Mouse (Mus musculus): Measurements from ENCODE around the gene Olfr356. TPM values are rescaled to one million over a fixed set of nuclear protein-coding genes. Genes with fewer than 3 reads are reported as not detected.

Gene Olfr356
- polyA plus RNA-seq (2016; fragmentation: Nextera tagmentation; extraction: Ambion mirVana), result not detected in 2 replicates

DNA sequence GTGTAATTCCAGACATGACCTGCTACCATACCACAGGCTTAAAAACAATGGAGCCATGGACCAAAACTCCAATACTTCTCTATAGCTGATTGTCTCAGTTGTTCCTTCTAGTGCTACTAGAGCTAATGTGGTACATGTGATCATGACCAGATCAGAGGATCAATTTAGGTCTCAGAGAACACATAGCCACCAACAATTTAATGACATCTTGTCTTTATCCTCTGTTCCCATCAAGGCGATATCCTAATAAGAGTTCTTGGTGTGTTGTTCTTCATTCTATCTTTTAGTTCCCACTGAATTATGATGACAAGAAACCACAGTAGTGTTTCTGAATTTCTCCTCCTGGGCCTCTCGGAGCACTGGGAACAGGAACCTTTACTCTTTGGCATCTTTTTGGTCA is at the start of gene Olfr356:
Gene Olfr356, plus strand, starts transcription at position 301 of the 400 bp plus-strand sequence.
- H3K4me2 ChIP-seq, result no peak within 1 kb of the TSS
- no peak within 1 kb of the TSS for H3K4me3 ChIP-seq
- no peaks in the 10 kb centered on the region for H3K27me3 ChIP-seq (replicated peaks)
- H3K27ac ChIP-seq, result no peak within 1 kb of the TSS
- no peaks in the 10 kb centered on the region for H3K9me3 ChIP-seq (replicated peaks)
- no peaks in the 10 kb centered on the region for H3K4me1 ChIP-seq
- no peak for ATAC-seq
- H3K36me3 ChIP-seq, result no peaks in the 10 kb centered on the region
- WGBS (ENCODE audit: insufficient replicate concordance), result 60% methylated on average over 2 of the region's 2 CpGs
- H3K9ac ChIP-seq, result no peak within 1 kb of the TSS

DNA sequence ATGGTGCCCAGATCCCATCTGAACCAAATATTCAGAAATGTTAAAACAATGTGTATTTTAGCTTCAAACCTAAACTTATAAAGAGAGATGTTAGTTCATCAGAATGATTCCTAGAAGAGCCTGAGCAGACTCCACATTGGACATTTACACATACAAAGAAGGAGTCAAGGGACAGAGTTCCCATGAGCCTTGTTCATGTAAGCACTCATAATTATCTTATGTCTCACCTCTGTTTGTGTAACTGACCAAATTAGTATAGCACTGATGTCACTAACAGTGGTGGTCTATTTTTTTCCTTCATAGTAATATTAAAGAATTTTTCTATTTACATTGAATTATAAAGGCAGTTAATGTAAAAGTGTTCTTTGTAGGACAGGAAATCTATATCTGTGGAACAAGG is 44.1 kb upstream of the Olfr356 start, which contains the start of gene Olfr353:
Gene Olfr353, minus strand, starts transcription at position 101 of the 400 bp plus-strand sequence.
- Histone ChIP-seq H3K36me3 (no peaks in the 10 kb centered on the region), H3K27me3 (replicated peaks) (no peaks in the 10 kb centered on the region), H3K4me1 (no peaks in the 10 kb centered on the region), H3K4me2 (no peak within 1 kb of the TSS), H3K4me3 (no peak within 1 kb of the TSS), H3K9ac (no peak within 1 kb of the TSS), H3K27ac (no peak within 1 kb of the TSS), H3K9me3 (replicated peaks) (no peaks in the 10 kb centered on the region; the same call in 1 of the 2 replicates)
- ATAC-seq, result no peak

DNA sequence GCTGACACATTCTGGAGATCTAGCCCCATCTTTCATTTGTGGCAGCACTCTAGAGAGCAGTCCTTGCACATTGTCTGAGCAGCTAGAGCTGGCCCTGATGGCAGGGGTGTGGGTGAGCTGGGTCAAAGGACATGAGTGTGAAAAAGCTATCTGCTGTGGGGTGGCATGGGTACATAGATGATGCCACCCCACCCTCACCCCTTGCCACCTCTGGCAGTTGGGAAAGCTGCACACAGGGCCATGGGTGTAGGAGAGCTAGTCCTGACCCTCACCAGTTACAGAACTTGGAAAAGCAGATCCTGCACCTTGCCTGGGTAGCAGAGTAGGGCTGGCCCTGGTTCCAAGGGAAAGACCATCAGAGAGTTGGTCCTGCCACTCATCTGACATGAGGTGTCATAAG is 39.8 kb upstream of the Olfr356 start:
- Histone ChIP-seq H3K9ac (no peak overlapping the region), H3K4me2 (no peak overlapping the region), H3K9me3 (replicated peaks) (no peaks in the 10 kb centered on the region; the same call in 1 of the 2 replicates), H3K36me3 (no peaks in the 10 kb centered on the region), H3K4me1 (no peaks in the 10 kb centered on the region), H3K27ac (no peak overlapping the region), H3K27me3 (replicated peaks) (no peaks in the 10 kb centered on the region), H3K4me3 (no peak overlapping the region)
- no peak for ATAC-seq

DNA sequence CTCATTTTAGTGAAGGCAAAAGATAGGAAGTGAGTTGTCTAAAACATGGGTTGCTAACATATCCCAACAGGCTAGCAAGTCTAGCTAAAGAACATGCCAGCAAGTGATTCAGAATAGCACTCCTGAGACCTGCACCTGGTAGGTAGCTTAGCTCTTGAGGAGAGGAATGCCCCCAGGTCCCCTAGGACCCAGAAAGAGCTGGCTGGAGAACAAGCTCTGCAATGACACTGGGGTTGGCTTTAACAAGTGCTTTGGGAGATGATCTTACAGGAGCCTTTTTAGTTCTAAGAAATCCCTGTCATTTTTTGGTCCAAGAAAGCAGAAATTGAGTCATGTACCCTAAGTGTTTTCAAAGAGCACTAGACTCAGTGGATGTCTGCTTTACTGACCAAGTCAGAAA is 31.5 kb upstream of the Olfr356 start, which contains the start of gene Olfr354:
Gene Olfr354, plus strand, starts transcription at position 301 of the 400 bp plus-strand sequence.
- no peak within 1 kb of the TSS for H3K27ac ChIP-seq
- no peaks in the 10 kb centered on the region for H3K27me3 ChIP-seq (replicated peaks)
- H3K9ac ChIP-seq, result no peak within 1 kb of the TSS
- no peak within 1 kb of the TSS for H3K4me3 ChIP-seq
- ATAC-seq, result no peak
- H3K4me1 ChIP-seq, result no peaks in the 10 kb centered on the region
- 0 out of 2 replicates have a peak, but pooled peaks cover 4% of the 10 kb centered on the region for H3K9me3 ChIP-seq (replicated peaks)
- H3K36me3 ChIP-seq, result no peaks in the 10 kb centered on the region
- H3K4me2 ChIP-seq, result no peak within 1 kb of the TSS

DNA sequence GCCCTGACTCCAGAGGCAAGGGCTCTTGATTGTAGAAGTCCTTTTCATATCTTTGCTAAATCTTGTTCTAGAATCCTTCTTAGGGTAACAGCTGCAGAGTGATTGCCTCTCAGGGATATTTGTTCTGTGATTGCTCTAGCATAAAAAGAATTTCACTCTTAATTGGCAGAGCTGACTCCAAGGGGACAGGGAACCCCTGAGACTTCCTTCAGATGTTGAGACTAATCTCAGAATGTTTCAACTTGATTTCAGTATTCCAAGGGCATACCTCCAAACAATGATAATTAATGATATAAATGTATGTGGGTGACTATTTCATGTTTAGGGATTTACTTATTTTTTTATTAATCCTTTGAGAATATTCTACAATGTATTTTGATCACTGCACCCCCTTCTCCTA is 8.1 kb upstream of the Olfr356 start, which contains the start of gene Olfr355:
Gene Olfr355, minus strand, starts transcription at position 101 of the 400 bp plus-strand sequence.
- no peak within 1 kb of the TSS for H3K4me3 ChIP-seq
- H3K27ac ChIP-seq, result no peak within 1 kb of the TSS
- ATAC-seq, result no peak
- no peaks in the 10 kb centered on the region for H3K27me3 ChIP-seq (replicated peaks)
- 0 out of 2 replicates have a peak, but pooled peaks cover 5% of the 10 kb centered on the region for H3K9me3 ChIP-seq (replicated peaks)
- H3K4me1 ChIP-seq, result no peaks in the 10 kb centered on the region
- no peak within 1 kb of the TSS for H3K4me2 ChIP-seq
- H3K9ac ChIP-seq, result no peak within 1 kb of the TSS
- H3K36me3 ChIP-seq, result no peaks in the 10 kb centered on the region

Other genes with a start within 250 kb of the Olfr356 start
- not detected in 2 replicates for gene Olfr347, start 205.2 kb upstream of the Olfr356 start, polyA plus RNA-seq (2016; fragmentation: Nextera tagmentation; extraction: Ambion mirVana)
- gene Olfr348, start 152.8 kb upstream of the Olfr356 start, polyA plus RNA-seq (2016; fragmentation: Nextera tagmentation; extraction: Ambion mirVana), result not detected in 2 replicates
- gene Olfr50, start 146.6 kb upstream of the Olfr356 start, polyA plus RNA-seq (2016; fragmentation: Nextera tagmentation; extraction: Ambion mirVana), result not detected in 2 replicates
- not detected in 2 replicates for gene Olfr3, start 120.1 kb upstream of the Olfr356 start, polyA plus RNA-seq (2016; fragmentation: Nextera tagmentation; extraction: Ambion mirVana)
- not detected in 2 replicates for gene Olfr350, start 90.8 kb upstream of the Olfr356 start, polyA plus RNA-seq (2016; fragmentation: Nextera tagmentation; extraction: Ambion mirVana)
- not detected in 2 replicates for gene Olfr351, start 74.5 kb upstream of the Olfr356 start, polyA plus RNA-seq (2016; fragmentation: Nextera tagmentation; extraction: Ambion mirVana)
- gene Olfr352, start 68.7 kb upstream of the Olfr356 start, polyA plus RNA-seq (2016; fragmentation: Nextera tagmentation; extraction: Ambion mirVana), result not detected in 2 replicates
- not detected in 2 replicates for gene Olfr353, start 44.2 kb upstream of the Olfr356 start, polyA plus RNA-seq (2016; fragmentation: Nextera tagmentation; extraction: Ambion mirVana)
- gene Olfr354, start 31.4 kb upstream of the Olfr356 start, polyA plus RNA-seq (2016; fragmentation: Nextera tagmentation; extraction: Ambion mirVana), result not detected in 2 replicates
- gene Olfr355, start 8.2 kb upstream of the Olfr356 start, polyA plus RNA-seq (2016; fragmentation: Nextera tagmentation; extraction: Ambion mirVana), result not detected in 2 replicates
- not detected in 2 replicates for gene Olfr357, start 56.7 kb downstream of the Olfr356 start, polyA plus RNA-seq (2016; fragmentation: Nextera tagmentation; extraction: Ambion mirVana)
- not detected in 2 replicates for gene Olfr358, start 72.2 kb downstream of the Olfr356 start, polyA plus RNA-seq (2016; fragmentation: Nextera tagmentation; extraction: Ambion mirVana)
- gene Olfr360, start 128.6 kb downstream of the Olfr356 start, polyA plus RNA-seq (2016; fragmentation: Nextera tagmentation; extraction: Ambion mirVana), result not detected in 2 replicates
- gene Olfr361, start 152.2 kb downstream of the Olfr356 start, polyA plus RNA-seq (2016; fragmentation: Nextera tagmentation; extraction: Ambion mirVana), result not detected in 2 replicates
- not detected in 2 replicates for gene Olfr362, start 180.8 kb downstream of the Olfr356 start, polyA plus RNA-seq (2016; fragmentation: Nextera tagmentation; extraction: Ambion mirVana)
- not detected in 2 replicates for gene Olfr364-ps1, start 202.2 kb downstream of the Olfr356 start, polyA plus RNA-seq (2016; fragmentation: Nextera tagmentation; extraction: Ambion mirVana)

Measured in liver, embryonic 12.5 days (tissue).